Mouse (Mus musculus) activated CD4-positive, CD25-positive, alpha-beta regulatory T cell, adult 9 weeks (primary cell): ENCODE measurements around the gene Vmn2r15. TPM values are rescaled to one million over a fixed set of nuclear protein-coding genes. Genes with fewer than 3 reads are reported as not detected.

Experiments used
- polyA plus RNA-seq: library from polyadenylated mRNA; unstranded; fragments of 100-300 nt; shearing (Covaris generic); gene quantifications from one replicate; pipeline ENCODE4 v1.2.1, GENCODE M21; 2017

The Vmn2r15 gene
- polyA plus RNA-seq = not detected

GRCm38 (mm10) chr5:109297544-109297943 is at the start of gene Vmn2r15:
Gene Vmn2r15 (minus strand): TSS chr5:109297644.

GRCm38 (mm10) chr5:109329862-109330261 is 32.4 kb upstream of the Vmn2r15 start, which contains the start of gene Vmn2r16:
Gene Vmn2r16 (plus strand): TSS chr5:109330162.

Other genes with a start within 250 kb of the Vmn2r15 start
- gene Vmn2r11, start 238.1 kb downstream of the Vmn2r15 start, polyA plus RNA-seq = 0.26 TPM
- gene Vmn2r12, start 199.7 kb downstream of the Vmn2r15 start, polyA plus RNA-seq = not detected
- gene Vmn2r13, start 105.4 kb downstream of the Vmn2r15 start, polyA plus RNA-seq = not detected
- gene Vmn2r14, start 72.9 kb downstream of the Vmn2r15 start, polyA plus RNA-seq = not detected
- gene Vmn2r16, start 32.5 kb upstream of the Vmn2r15 start, polyA plus RNA-seq = not detected
- gene Vmn2r17, start 122.0 kb upstream of the Vmn2r15 start, polyA plus RNA-seq = not detected